ENCODE assay signal across 23 mouse cellular contexts in genomic region chr8:84429014-84429413, GRCm38 (mm10).
"Had no signal": no experiment of that assay in that cellular context is flagged by ENCODE, and none has a peak within 500 bp of the region (broad histone marks: within the 10 kb centered on the region; RNA-seq: fewer than 3 reads in every experiment).

No protein-coding gene starts in this region.

- H3K9me3 ChIP-seq: heart, embryonic 13.5 days; heart, embryonic 15.5 days; hindbrain, embryonic 10.5 days; hindbrain, embryonic 12.5 days; intestine, embryonic 15.5 days; limb, embryonic 13.5 days; limb, embryonic 15.5 days; liver, embryonic 13.5 days; liver, embryonic 15.5 days had no signal

- H3K4me1 ChIP-seq: heart, embryonic 13.5 days; heart, embryonic 15.5 days; intestine, embryonic 15.5 days; limb, embryonic 13.5 days; limb, embryonic 15.5 days; liver, embryonic 13.5 days; liver, embryonic 15.5 days had no signal

- H3K36me3 ChIP-seq: heart, embryonic 13.5 days; heart, embryonic 15.5 days; hindbrain, embryonic 12.5 days; intestine, embryonic 15.5 days; limb, embryonic 13.5 days; limb, embryonic 15.5 days; liver, embryonic 13.5 days; liver, embryonic 15.5 days had no signal

- H3K9ac ChIP-seq: heart, embryonic 13.5 days; heart, embryonic 15.5 days; hindbrain, embryonic 12.5 days; hindbrain, embryonic 14.5 days; intestine, embryonic 15.5 days; limb, embryonic 13.5 days; limb, embryonic 15.5 days; liver, embryonic 13.5 days; liver, embryonic 15.5 days had no signal

- DNase-seq: gastrocnemius, postnatal 14 days; gastrocnemius, postnatal 36 days; heart, adult 11 months; heart, adult 2 months; heart, postnatal 14 days; heart, postnatal 36 days; kidney, adult 18-20 months; kidney, adult 8-10 months; kidney, postnatal 10 days; kidney, postnatal 25 days; kidney, postnatal 4 days; layer of hippocampus, postnatal 36 days; liver, embryonic 13.5 days had no signal

- H3K4me3 ChIP-seq: heart, adult 2 months; heart, embryonic 13.5 days; heart, embryonic 15.5 days; hindbrain, embryonic 10.5 days; hindbrain, embryonic 12.5 days; intestine, embryonic 15.5 days; layer of hippocampus, adult 2 months; limb, embryonic 13.5 days; limb, embryonic 15.5 days; liver, embryonic 13.5 days; liver, embryonic 15.5 days had no signal

- H3K27me3 ChIP-seq: hindbrain, embryonic 12.5 days; intestine, embryonic 15.5 days; limb, embryonic 13.5 days; limb, embryonic 15.5 days; liver, embryonic 13.5 days; liver, embryonic 15.5 days had no signal

- H3K27ac ChIP-seq: heart, adult 2 months; heart, embryonic 13.5 days; heart, embryonic 15.5 days; hindbrain, embryonic 10.5 days; hindbrain, embryonic 12.5 days; hindbrain, embryonic 14.5 days; intestine, embryonic 15.5 days; limb, embryonic 13.5 days; limb, embryonic 15.5 days; liver, embryonic 13.5 days; liver, embryonic 15.5 days had no signal
